Mouse (Mus musculus) heart, adult 2 months (tissue): Measurements from ENCODE around the gene Cox7a1.

Experiments used
- CTCF ChIP-seq: fragments of 200-600 bp; IDR thresholded peaks from 2 replicates; pipeline ENCODE4 v1.8.1; 2022; ENCODE audit warnings: antibody characterized with exemption, mild to moderate bottlenecking, moderate library complexity
- EP300 ChIP-seq: fragments of 200-500 bp; IDR thresholded peaks from 2 replicates; pipeline ENCODE4 v1.6.1; 2011; ENCODE audit warnings: low read depth, low read length, control low read depth; ENCODE audit not compliant: insufficient read depth
- POLR2A ChIP-seq: fragments of 200-500 bp; IDR thresholded peaks from 2 replicates; pipeline ENCODE4 v1.6.1; 2011; ENCODE audit warnings: mild to moderate bottlenecking, low read depth, low read length, control low read depth; ENCODE audit not compliant: insufficient read depth

GRCm38 (mm10) chr7:30164745-30165144 lies 19.2 kb upstream of the Cox7a1 start:
- TF ChIP-seq CTCF (no peak), POLR2A (no peak), EP300 (no peak)
